Mouse (Mus musculus) heart, postnatal 4 days (tissue): ENCODE data around the gene Dcun1d2. TPM values are rescaled to one million over a fixed set of nuclear protein-coding genes. Genes with fewer than 3 reads are reported as not detected.

Experiments
- total RNA-seq, 2 experiments: library from RNA; stranded (reverse); gene quantifications; 2 replicates each; pipeline ENCODE4 v1.2.3; 2021

Gene Dcun1d2
- total RNA-seq, 2 experiments from 2014 or later, result 27.8 to 29.5 TPM

Other genes starting within 250 kb of the Dcun1d2 start
- gene Proz, start 227.2 kb downstream of the Dcun1d2 start, total RNA-seq, result not detected
- 10 to 100 TPM; 14.0 TPM for gene Pcid2, start 182.7 kb downstream of the Dcun1d2 start, total RNA-seq
- 10 to 100 TPM; 76.7 to 80.0 TPM for gene Cul4a, start 182.5 kb downstream of the Dcun1d2 start, total RNA-seq
- gene Lamp1, start 129.0 kb downstream of the Dcun1d2 start, total RNA-seq, result 100 to 1,000 TPM; 282 to 294 TPM
- 1 to 10 TPM; 6.1 TPM for gene Grtp1, start 87.5 kb downstream of the Dcun1d2 start, total RNA-seq
- 100 to 1,000 TPM; 376 to 389 TPM for gene Adprhl1, start 34.0 kb downstream of the Dcun1d2 start, total RNA-seq
- gene Tmco3, start 59 bp upstream of the Dcun1d2 start, total RNA-seq, result 10 to 100 TPM; 21.7 to 21.9 TPM
- gene Tfdp1, start 50.6 kb upstream of the Dcun1d2 start, total RNA-seq, result 10 to 100 TPM; 74.4 to 82.5 TPM
- not detected for gene Atp4b, start 108.7 kb upstream of the Dcun1d2 start, total RNA-seq
- gene Grk1, start 117.0 kb upstream of the Dcun1d2 start, total RNA-seq, result under 1 TPM; 0.05 to 0.12 TPM
- 1 to 10 TPM; 9.2 to 9.3 TPM for gene Tmem255b, start 147.1 kb upstream of the Dcun1d2 start, total RNA-seq
- 100 to 1,000 TPM; 148 to 153 TPM for gene Gas6, start 206.4 kb upstream of the Dcun1d2 start, total RNA-seq